ENCODE assay signal across 17 mouse cellular contexts in the genomic region with DNA sequence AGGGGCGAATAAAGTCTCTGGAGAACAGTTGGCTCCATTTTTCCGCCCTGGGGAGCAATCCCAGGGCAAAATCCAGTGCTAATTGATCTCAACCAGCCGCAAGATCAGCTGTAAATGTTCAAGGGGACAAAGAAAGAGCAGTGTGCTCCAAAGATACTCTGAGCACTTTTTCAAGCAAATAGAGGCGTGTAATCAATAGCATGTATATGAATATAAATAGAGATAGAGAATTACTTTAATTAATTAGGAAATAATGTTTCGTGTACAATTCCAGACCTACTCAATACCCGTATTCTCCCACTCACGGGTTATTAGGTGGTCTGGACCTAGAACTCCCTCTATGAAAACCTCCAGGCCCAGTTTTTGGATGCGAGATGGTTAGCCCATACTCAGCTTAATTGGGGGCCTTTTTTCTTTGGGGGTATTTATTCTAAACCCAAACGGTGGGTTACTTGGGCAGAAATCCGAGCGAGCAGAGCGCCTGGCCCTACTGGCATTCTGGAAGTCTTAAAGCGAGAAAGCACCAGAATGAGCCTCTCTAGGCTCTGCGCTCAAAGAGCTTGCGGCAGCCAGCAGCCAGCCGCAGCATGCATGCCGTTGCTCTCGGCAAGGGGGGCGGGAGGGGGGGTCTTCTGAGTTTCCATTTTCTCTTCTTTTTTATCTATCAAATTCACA. TPM values are rescaled to one million over a fixed set of nuclear protein-coding genes. Genes with fewer than 3 reads are reported as not detected.
DNase-seq lines count a peak whose midpoint lies in the region; ATAC-seq and TF ChIP-seq lines count a peak whose summit lies in the region.
"Had no signal": no experiment of that assay in that cellular context is flagged by ENCODE, and none has a peak within 500 bp of the region (broad histone marks: within the 10 kb centered on the region; RNA-seq: fewer than 3 reads in every experiment).

No protein-coding gene starts in this region.

- WGBS in forebrain, embryonic 15.5 days = 1% methylated on average over 19 of the region's 19 CpGs

- H3K36me3 ChIP-seq in forebrain, embryonic 15.5 days = no peaks in the 10 kb centered on the region

- no peak for TF ChIP-seq POLR2A in cortical plate, adult 2 months (IDR thresholded peaks at IDR 0.05; ENCODE audit: extremely low read depth, insufficient read depth, low read length)

- H3K9ac ChIP-seq in forebrain, embryonic 15.5 days (replicated peaks) = peak overlapping the region; percentile 97
- H3K9ac ChIP-seq: liver, postnatal 0 days had no signal

- H3K27me3 ChIP-seq in forebrain, embryonic 15.5 days = no peaks in the 10 kb centered on the region

- peak overlapping the region; percentile 46 for H3K4me2 ChIP-seq in forebrain, embryonic 15.5 days (replicated peaks)

- no peaks in the 10 kb centered on the region for H3K9me3 ChIP-seq in forebrain, embryonic 15.5 days

- H3K27ac ChIP-seq in left cerebral cortex, adult 2 months = peak overlapping the region; percentile 98
- peak overlapping the region; percentile 99 for H3K27ac ChIP-seq in cortical plate, adult 2 months (ENCODE audit: insufficient read depth, low read length)
- peak overlapping the region; percentile 100 for H3K27ac ChIP-seq in forebrain, embryonic 15.5 days (replicated peaks)
- H3K27ac ChIP-seq: gastrocnemius, adult 2 months had no signal

- DNase-seq in left cerebral cortex, adult 2 months (ENCODE audit: extremely low spot score in 1 of 2, low spot score in 2 of 2) = peak in 1 of 2 experiments; percentile 30
- no peak for DNase-seq in left cerebral cortex, postnatal 4 days
- DNase-seq in NIH3T3 (ENCODE audit: low read depth) = peak; percentile 36
- DNase-seq in adrenal gland, postnatal 4 days (ENCODE audit: low spot score in 2 of 2) = no peak
- no peak for DNase-seq in T-cell, adult 2 months (ENCODE audit: low spot score)
- DNase-seq: cerebellum, postnatal 25 days; gastrocnemius, adult 2 months; heart, postnatal 14 days; kidney, postnatal 36 days; liver, postnatal 0 days; thymus, postnatal 25 days had no signal

- no peak for TF ChIP-seq CTCF in left cerebral cortex, adult 2 months (IDR thresholded peaks at IDR 0.05)
- no peak for TF ChIP-seq CTCF in cortical plate, adult 2 months (IDR thresholded peaks at IDR 0.05; ENCODE audit: extremely low read depth, insufficient read depth, low read length)

- peaks cover 3% of the 10 kb centered on the region; the same call in 1 of the 2 replicates for H3K4me1 ChIP-seq in cortical plate, adult 2 months (ENCODE audit: control insufficient read depth, insufficient read depth, low read length)
- H3K4me1 ChIP-seq in forebrain, embryonic 15.5 days = peaks cover 32% of the 10 kb centered on the region

- intact Hi-C loops in left cerebral cortex, adult 2 months (cut with DNase I) = loop anchor here (2.0 to 10.0 kb wide), 6 partner anchors 16 to 1998 kb away; partner anchors contain the start of genes Prkd1 and Scfd1
- intact Hi-C loops in left cerebral cortex, postnatal 4 days (cut with DNase I) = loop anchor here (5.0 to 10.0 kb wide), 5 partner anchors 736 to 1988 kb away; no protein-coding TSS in a partner anchor

- peak overlapping the region; percentile 48 for H3K4me3 ChIP-seq in left cerebral cortex, adult 2 months
- peak overlapping the region; percentile 40 for H3K4me3 ChIP-seq in cortical plate, adult 2 months (ENCODE audit: insufficient read depth, low read length)
- H3K4me3 ChIP-seq in forebrain, embryonic 15.5 days = peak overlapping the region; percentile 72
- H3K4me3 ChIP-seq: erythroblast, embryonic 14.5 days; gastrocnemius, adult 2 months had no signal

- ATAC-seq in forebrain, embryonic 15.5 days (replicated peaks) = peak; percentile 27; the same call in 1 of the 2 replicates
- ATAC-seq: liver, postnatal 0 days had no signal

RNA-seq across cellular contexts. Expression of gene Foxg1, which starts 6.0 kb away (rescaled TPM):
- 100 to 1,000 TPM; 111 to 112 TPM for total RNA-seq in left cerebral cortex, adult 2 months (2021)
- total RNA-seq in left cerebral cortex, postnatal 4 days (2021) = 100 to 1,000 TPM; 247 to 249 TPM
- 61.2 and 63.1 TPM in 2 replicates for polyA plus RNA-seq in cortical plate, adult 2 months (2012; rRNA removed)
- polyA plus RNA-seq in forebrain, embryonic 15.5 days (2015; fragmentation: Nextera tagmentation; extraction: Ambion mirVana) = 110 and 111 TPM in 2 replicates
- total RNA-seq in adrenal gland, postnatal 4 days (2021) = under 1 TPM; 0.34 to 0.90 TPM
- total RNA-seq: gastrocnemius, adult 2 months; heart, adult 8-10 months; heart, postnatal 14 days had no signal
- polyA plus RNA-seq: limb, embryonic 11.5 days; liver, postnatal 0 days; stomach, embryonic 14.5 days had no signal

RNA-seq across cellular contexts. Expression of gene Gm43517, which starts 8.5 kb away (rescaled TPM):
- total RNA-seq in left cerebral cortex, adult 2 months (2021) = 1 to 10 TPM; 6.9 to 8.6 TPM
- 10 to 100 TPM; 21.5 to 23.5 TPM for total RNA-seq in left cerebral cortex, postnatal 4 days (2021)
- polyA plus RNA-seq in cortical plate, adult 2 months (2012; rRNA removed) = 2.1 and 2.3 TPM in 2 replicates
- polyA plus RNA-seq in forebrain, embryonic 15.5 days (2015; fragmentation: Nextera tagmentation; extraction: Ambion mirVana) = 2.8 and 3.0 TPM in 2 replicates
- not detected for total RNA-seq in adrenal gland, postnatal 4 days (2021)
- total RNA-seq: gastrocnemius, adult 2 months; heart, adult 8-10 months; heart, postnatal 14 days had no signal
- polyA plus RNA-seq: erythroblast, embryonic 14.5 days; limb, embryonic 11.5 days; liver, postnatal 0 days; stomach, embryonic 14.5 days had no signal

Comparison
In these comparisons a context has a peak if more than half of its experiments do, and no peak if none do; other contexts are left out.
1. RNA of gene Foxg1, which starts 6.0 kb away (total RNA-seq): 247 to 249 TPM in left cerebral cortex, postnatal 4 days and 111 to 112 TPM in left cerebral cortex, adult 2 months; 0.34 to 0.90 TPM in adrenal gland, postnatal 4 days; every median in the first group is over 10 times any median in the second.
2. RNA of gene Gm43517, which starts 8.5 kb away (total RNA-seq): 21.5 to 23.5 TPM in left cerebral cortex, postnatal 4 days and 6.9 to 8.6 TPM in left cerebral cortex, adult 2 months; not detected in adrenal gland, postnatal 4 days; every median in the first group is over 4 times any median in the second.
3. Peak in every context shown above with its lines, with median percentiles within 50 percentile points of each other: H3K27ac ChIP-seq and H3K4me3 ChIP-seq.